Comparison of ENCODE assay signal across 18 mouse cellular contexts in the genomic region with DNA sequence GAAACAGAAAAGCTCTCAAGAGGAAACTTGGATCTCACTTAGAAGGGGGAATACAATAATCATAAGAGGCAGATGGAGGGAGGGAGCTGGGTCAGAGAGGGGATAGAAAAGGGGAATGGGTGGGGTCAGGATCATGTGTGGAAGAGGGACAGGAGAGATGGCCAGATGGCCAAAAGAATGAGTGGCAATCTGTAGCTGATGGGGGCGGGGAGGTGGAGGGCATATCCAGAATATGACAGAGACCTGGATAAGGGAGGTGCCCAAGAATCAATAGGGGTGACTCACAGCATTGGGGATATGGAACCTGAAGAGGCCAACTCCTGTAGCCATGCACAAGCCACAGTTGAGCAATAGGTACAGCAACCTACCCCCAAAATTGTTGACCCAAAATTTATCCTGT.
DNase-seq lines count a peak whose midpoint lies in the region; ATAC-seq and TF ChIP-seq lines count a peak whose summit lies in the region.
"Had no signal": no experiment of that assay in that cellular context is flagged by ENCODE, and none has a peak within 500 bp of the region (broad histone marks: within the 10 kb centered on the region; RNA-seq: fewer than 3 reads in every experiment).

No protein-coding gene starts in this region.

- H3K9ac ChIP-seq in hindbrain, postnatal 0 days (replicated peaks; ENCODE audit: low read length): no peak overlapping the region
- H3K9ac ChIP-seq in hindbrain, embryonic 12.5 days: no peak overlapping the region
- H3K9ac ChIP-seq in forebrain, embryonic 14.5 days (ENCODE audit: low read length): no peak overlapping the region
- no peak overlapping the region for H3K9ac ChIP-seq in forebrain, postnatal 0 days
- H3K9ac ChIP-seq: embryonic facial prominence, embryonic 15.5 days; heart, embryonic 12.5 days; intestine, embryonic 15.5 days had no signal

- no peak for TF ChIP-seq CTCF in hindbrain, postnatal 0 days (IDR thresholded peaks at IDR 0.05; ENCODE audit: low read depth)
- no peak for TF ChIP-seq CTCF in forebrain, postnatal 0 days (IDR thresholded peaks at IDR 0.05; ENCODE audit: low read depth)

- H3K27ac ChIP-seq in hindbrain, postnatal 0 days: no peak overlapping the region
- no peak overlapping the region for H3K27ac ChIP-seq in hindbrain, embryonic 12.5 days
- H3K27ac ChIP-seq in forebrain, embryonic 14.5 days (ENCODE audit: low read depth, low read length): peak overlapping the region; percentile 55
- H3K27ac ChIP-seq in forebrain, postnatal 0 days (ENCODE audit: low read depth, low read length): peak overlapping the region; percentile 54; the same call in 1 of the 2 replicates
- H3K27ac ChIP-seq: embryonic facial prominence, embryonic 15.5 days; gastrocnemius, adult 2 months; hindbrain, embryonic 10.5 days; intestine, embryonic 15.5 days had no signal

- no peak overlapping the region for H3K4me2 ChIP-seq in hindbrain, postnatal 0 days (ENCODE audit: low read depth, low read length)
- no peak overlapping the region for H3K4me2 ChIP-seq in hindbrain, embryonic 12.5 days (replicated peaks)
- H3K4me2 ChIP-seq in forebrain, embryonic 14.5 days (ENCODE audit: low read length): no peak overlapping the region
- no peak overlapping the region for H3K4me2 ChIP-seq in forebrain, postnatal 0 days (ENCODE audit: low read depth)
- H3K4me2 ChIP-seq: embryonic facial prominence, embryonic 15.5 days; heart, embryonic 12.5 days; intestine, embryonic 15.5 days had no signal

- DNase-seq in cerebellum, postnatal 14 days: peak; percentile 59 to 67
- DNase-seq in cerebellum, adult 9-11 months: no peak
- no peak for DNase-seq in hindbrain, postnatal 0 days (ENCODE audit: low spot score)
- DNase-seq in forebrain, embryonic 14.5 days (ENCODE audit: low spot score): no peak
- no peak for DNase-seq in forebrain, postnatal 0 days
- DNase-seq: adrenal gland, postnatal 10 days; cerebellum, adult 11-12 months; cerebellum, adult 9-10 months; embryo, embryonic 11 days; gastrocnemius, adult 2 months; gastrocnemius, postnatal 25 days had no signal

- 0 out of 2 replicates have a peak, but pooled peaks cover 11% of the 10 kb centered on the region for H3K4me1 ChIP-seq in hindbrain, postnatal 0 days (ENCODE audit: insufficient read depth, low read length)
- H3K4me1 ChIP-seq in hindbrain, embryonic 12.5 days: 0 out of 2 replicates have a peak, but pooled peaks cover 5% of the 10 kb centered on the region
- H3K4me1 ChIP-seq in forebrain, embryonic 14.5 days (ENCODE audit: control insufficient read depth, insufficient read depth, low read length): peaks cover 7% of the 10 kb centered on the region; the same call in 1 of the 2 replicates
- 0 out of 2 replicates have a peak, but pooled peaks cover under 1% of the 10 kb centered on the region for H3K4me1 ChIP-seq in forebrain, postnatal 0 days (ENCODE audit: insufficient read depth)
- H3K4me1 ChIP-seq: embryonic facial prominence, embryonic 15.5 days; intestine, embryonic 15.5 days had no signal

- WGBS in hindbrain, postnatal 0 days: 92% methylated on average over 1 of the region's 1 CpGs
- WGBS in hindbrain, embryonic 12.5 days: 87% methylated on average over 1 of the region's 1 CpGs
- 80% methylated on average over 1 of the region's 1 CpGs for WGBS in forebrain, embryonic 14.5 days
- WGBS in forebrain, postnatal 0 days: 91% methylated on average over 1 of the region's 1 CpGs

- H3K27me3 ChIP-seq in hindbrain, postnatal 0 days (ENCODE audit: insufficient read depth, low read length): no peaks in the 10 kb centered on the region
- H3K27me3 ChIP-seq in hindbrain, embryonic 12.5 days: no peaks in the 10 kb centered on the region
- H3K27me3 ChIP-seq in forebrain, embryonic 14.5 days (replicated peaks; ENCODE audit: control insufficient read depth, insufficient read depth, low read length): no peaks in the 10 kb centered on the region
- H3K27me3 ChIP-seq in forebrain, postnatal 0 days (ENCODE audit: insufficient read depth, low read length): no peaks in the 10 kb centered on the region
- H3K27me3 ChIP-seq: heart, embryonic 12.5 days; intestine, embryonic 15.5 days had no signal

- H3K9me3 ChIP-seq in hindbrain, postnatal 0 days (ENCODE audit: low read length): no peaks in the 10 kb centered on the region
- H3K9me3 ChIP-seq in hindbrain, embryonic 12.5 days (replicated peaks): no peaks in the 10 kb centered on the region
- no peaks in the 10 kb centered on the region for H3K9me3 ChIP-seq in forebrain, embryonic 14.5 days (replicated peaks; ENCODE audit: control insufficient read depth, low read length)
- H3K9me3 ChIP-seq in forebrain, postnatal 0 days (ENCODE audit: low read length): no peaks in the 10 kb centered on the region
- H3K9me3 ChIP-seq: embryonic facial prominence, embryonic 15.5 days; heart, embryonic 12.5 days; hindbrain, embryonic 10.5 days; intestine, embryonic 15.5 days had no signal

- no peak overlapping the region for H3K4me3 ChIP-seq in hindbrain, postnatal 0 days (ENCODE audit: low read length)
- H3K4me3 ChIP-seq in hindbrain, embryonic 12.5 days: no peak overlapping the region
- H3K4me3 ChIP-seq in forebrain, embryonic 14.5 days (ENCODE audit: low read depth, low read length): no peak overlapping the region
- no peak overlapping the region for H3K4me3 ChIP-seq in forebrain, postnatal 0 days (ENCODE audit: low read depth, low read length)
- H3K4me3 ChIP-seq: embryonic facial prominence, embryonic 15.5 days; erythroblast, embryonic 14.5 days; gastrocnemius, adult 2 months; heart, embryonic 12.5 days; hindbrain, embryonic 10.5 days; intestine, embryonic 15.5 days had no signal

- H3K36me3 ChIP-seq in hindbrain, postnatal 0 days (ENCODE audit: insufficient read depth, low read length): no peaks in the 10 kb centered on the region
- no peaks in the 10 kb centered on the region for H3K36me3 ChIP-seq in hindbrain, embryonic 12.5 days
- no peaks in the 10 kb centered on the region for H3K36me3 ChIP-seq in forebrain, embryonic 14.5 days (ENCODE audit: control insufficient read depth, insufficient read depth, low read length)
- H3K36me3 ChIP-seq in forebrain, postnatal 0 days (ENCODE audit: insufficient read depth): no peaks in the 10 kb centered on the region
- H3K36me3 ChIP-seq: embryonic facial prominence, embryonic 15.5 days; heart, embryonic 12.5 days; hindbrain, embryonic 10.5 days; intestine, embryonic 15.5 days had no signal

- ATAC-seq in hindbrain, postnatal 0 days: peak; percentile 19; the same call in 1 of the 2 replicates
- ATAC-seq in hindbrain, embryonic 12.5 days (ENCODE audit: low FRiP score): no peak
- peak; percentile 4; the same call in 1 of the 2 replicates for ATAC-seq in forebrain, embryonic 14.5 days
- no peak for ATAC-seq in forebrain, postnatal 0 days
- ATAC-seq in megakaryocyte progenitor cell, adult 5-6 weeks (replicated peaks; ENCODE audit: poor library complexity): no peak
- ATAC-seq: intestine, embryonic 15.5 days had no signal

Comparison
In these comparisons a context has a peak if more than half of its experiments do, and no peak if none do; other contexts are left out.
1. DNase-seq: peak in cerebellum, postnatal 14 days (2 of 2); none in cerebellum, adult 9-11 months (single experiment), hindbrain, postnatal 0 days (single experiment), forebrain, embryonic 14.5 days (single experiment) and forebrain, postnatal 0 days (single experiment).
2. ATAC-seq: peak in hindbrain, postnatal 0 days (single experiment) and forebrain, embryonic 14.5 days (single experiment); none in hindbrain, embryonic 12.5 days (single experiment), forebrain, postnatal 0 days (single experiment) and megakaryocyte progenitor cell, adult 5-6 weeks (single experiment).
3. H3K27ac ChIP-seq: peak in forebrain, embryonic 14.5 days (single experiment) and forebrain, postnatal 0 days (single experiment); none in hindbrain, postnatal 0 days (single experiment) and hindbrain, embryonic 12.5 days (single experiment).